Mouse (Mus musculus) MEL (cell line): Measurements from ENCODE around the gene Dennd4b. TPM values are rescaled to one million over a fixed set of nuclear protein-coding genes. Genes with fewer than 3 reads are reported as not detected.

Experiments
- DNase-seq: peaks from one replicate; pipeline ENCODE4 v3.0.0; 2011; ENCODE audit warnings: low read depth, low spot score
- H3K27ac ChIP-seq: 2 replicates; pipeline ENCODE4 v1.5.1; 2012; ENCODE audit warnings: low read depth, mild to moderate bottlenecking, control low read depth, low read length, moderate library complexity; ENCODE audit not compliant: control insufficient read depth
- H3K27me3 ChIP-seq, 2 experiments: fragments of 150-350 bp in 1 of 2; sonication (generic) in 1 of 2; 2 replicates each; pipeline ENCODE4 v1.6.1; 2012; ENCODE audit warnings: low read length in 2 of 2, mild to moderate bottlenecking in 2 of 2, improper control_type of control experiment in 1 of 2, moderate library complexity in 1 of 2; ENCODE audit not compliant: insufficient read depth in 2 of 2, control insufficient read depth in 1 of 2
- H3K36me3 ChIP-seq, 2 experiments: 2 replicates each; pipeline ENCODE4 v1.6.1; 2012 to 2014; ENCODE audit warnings: low read length in 2 of 2, improper control_type of control experiment in 1 of 2, inconsistent platforms in 1 of 2, mild to moderate bottlenecking in 1 of 2; ENCODE audit not compliant: insufficient read depth in 2 of 2, control insufficient read depth in 1 of 2
- H3K4me1 ChIP-seq, 2 experiments: fragments of 150-350 bp in 1 of 2; sonication (generic) in 1 of 2; 2 replicates each; pipeline ENCODE4 v1.6.1; 2012; ENCODE audit warnings: low read length in 2 of 2, improper control_type of control experiment in 1 of 2, mild to moderate bottlenecking in 1 of 2; ENCODE audit not compliant: insufficient read depth in 2 of 2, control insufficient read depth in 1 of 2
- H3K4me3 ChIP-seq, 2 experiments: fragments of 150-350 bp in 1 of 2; sonication (generic) in 1 of 2; 2 replicates each; pipeline ENCODE4 v1.5.1; 2012; ENCODE audit warnings: low read depth in 2 of 2, low read length in 2 of 2, mild to moderate bottlenecking in 2 of 2, moderate library complexity in 2 of 2, control low read depth in 1 of 2, improper control_type of control experiment in 1 of 2; ENCODE audit not compliant: control insufficient read depth in 1 of 2, insufficient read depth in 1 of 2
- H3K79me2 ChIP-seq: 2 replicates; pipeline ENCODE4 v1.6.1; 2012; ENCODE audit warnings: mild to moderate bottlenecking, low read length, moderate library complexity; ENCODE audit not compliant: control insufficient read depth, poor library complexity, insufficient read depth
- H3K9ac ChIP-seq: 2 replicates; pipeline ENCODE4 v1.6.1; 2012; ENCODE audit warnings: low read depth, mild to moderate bottlenecking, control low read depth, low read length, moderate library complexity; ENCODE audit not compliant: control insufficient read depth, poor library complexity, severe bottlenecking
- H3K9me3 ChIP-seq: fragments of 150-350 bp; sonication (generic); replicated peaks from 2 replicates; pipeline ENCODE4 v1.6.1; 2012; ENCODE audit warnings: mild to moderate bottlenecking, low read length, improper control_type of control experiment, moderate library complexity; ENCODE audit not compliant: insufficient read depth
- BHLHE40 ChIP-seq: IDR thresholded peaks from 2 replicates; pipeline ENCODE4 v1.6.1; 2012; ENCODE audit warnings: low read depth, mild to moderate bottlenecking, inconsistent platforms, low read length, improper control_type of control experiment, borderline replicate concordance
- CHD1 ChIP-seq: IDR thresholded peaks from 2 replicates; pipeline ENCODE4 v1.6.1; 2012; ENCODE audit warnings: low read depth, mild to moderate bottlenecking, inconsistent platforms, low read length, improper control_type of control experiment
- CHD2 ChIP-seq: IDR thresholded peaks from 2 replicates; pipeline ENCODE4 v1.6.1; 2011; ENCODE audit warnings: low read length, improper control_type of control experiment
- CTCF ChIP-seq, 3 experiments: IDR thresholded peaks in 2 of 3; conservative IDR thresholded peaks in 1 of 3; 2 replicates each; pipeline ENCODE4 v1.5.1; 2011 to 2012; ENCODE audit warnings: low read length in 3 of 3, low read depth in 2 of 3, mild to moderate bottlenecking in 2 of 3, improper control_type of control experiment in 1 of 3, inconsistent platforms in 1 of 3, mixed read lengths in 1 of 3, moderate library complexity in 1 of 3; ENCODE audit not compliant: control insufficient read depth in 1 of 3, insufficient read depth in 1 of 3, poor library complexity in 1 of 3, severe bottlenecking in 1 of 3
- ELF1 ChIP-seq: IDR thresholded peaks from 2 replicates; pipeline ENCODE4 v1.6.1; 2014; ENCODE audit warnings: low read depth, mild to moderate bottlenecking, inconsistent platforms, low read length, improper control_type of control experiment, moderate library complexity
- EP300 ChIP-seq, 2 experiments: IDR thresholded peaks; 2 replicates each; pipeline ENCODE4 v1.6.1; 2011; ENCODE audit warnings: improper control_type of control experiment in 2 of 2, low read length in 2 of 2, low read depth in 1 of 2, mild to moderate bottlenecking in 1 of 2
- ETS1 ChIP-seq: IDR thresholded peaks from 2 replicates; pipeline ENCODE4 v1.6.1; 2012; ENCODE audit warnings: low read depth, mild to moderate bottlenecking, inconsistent platforms, low read length, improper control_type of control experiment, moderate library complexity
- GATA1 ChIP-seq: IDR thresholded peaks from 2 replicates; pipeline ENCODE4 v1.6.1; 2011; ENCODE audit warnings: low read depth, low read length, improper control_type of control experiment
- JUND ChIP-seq: IDR thresholded peaks from 2 replicates; pipeline ENCODE4 v1.6.1; 2011; ENCODE audit warnings: low read depth, mild to moderate bottlenecking, improper control_type of control experiment, low read length
- MAFK ChIP-seq: IDR thresholded peaks from 2 replicates; pipeline ENCODE4 v1.6.1; 2011; ENCODE audit warnings: low read depth, mild to moderate bottlenecking, low read length, improper control_type of control experiment, borderline replicate concordance
- MAX ChIP-seq: IDR thresholded peaks from 2 replicates; pipeline ENCODE4 v1.6.1; 2011; ENCODE audit warnings: low read length, improper control_type of control experiment
- MEF2A ChIP-seq: IDR thresholded peaks from 2 replicates; pipeline ENCODE4 v1.6.1; 2014; ENCODE audit warnings: low read depth, mild to moderate bottlenecking, inconsistent platforms, low read length, improper control_type of control experiment; ENCODE audit not compliant: poor library complexity, insufficient replicate concordance, severe bottlenecking; ENCODE audit errors: extremely low read depth
- NELFE ChIP-seq: IDR thresholded peaks from 2 replicates; pipeline ENCODE4 v1.6.1; 2011; ENCODE audit warnings: low read depth, low read length, improper control_type of control experiment
- NRF1 ChIP-seq: IDR thresholded peaks from 2 replicates; pipeline ENCODE4 v1.6.1; 2014; ENCODE audit warnings: low read depth, mild to moderate bottlenecking, inconsistent platforms, low read length, improper control_type of control experiment, moderate library complexity; ENCODE audit not compliant: poor library complexity, insufficient read depth, severe bottlenecking
- POLR2AphosphoS2 ChIP-seq: IDR thresholded peaks from 2 replicates; pipeline ENCODE4 v1.6.1; 2011; ENCODE audit warnings: low read length, improper control_type of control experiment
- RCOR1 ChIP-seq: IDR thresholded peaks from 2 replicates; pipeline ENCODE4 v1.6.1; 2012; ENCODE audit warnings: low read depth, mild to moderate bottlenecking, inconsistent platforms, low read length, improper control_type of control experiment
- SIN3A ChIP-seq: IDR thresholded peaks from 2 replicates; pipeline ENCODE4 v1.6.1; 2012; ENCODE audit warnings: low read length, improper control_type of control experiment, inconsistent platforms
- SMC3 ChIP-seq: IDR thresholded peaks from 2 replicates; pipeline ENCODE4 v1.6.1; 2011; ENCODE audit warnings: low read depth, low read length, improper control_type of control experiment
- TCF12 ChIP-seq: IDR thresholded peaks from 2 replicates; pipeline ENCODE4 v1.6.1; 2014; ENCODE audit warnings: low read depth, mild to moderate bottlenecking, inconsistent platforms, low read length, improper control_type of control experiment, moderate library complexity
- UBTF ChIP-seq: IDR thresholded peaks from 2 replicates; pipeline ENCODE4 v1.6.1; 2012; ENCODE audit warnings: low read depth, mild to moderate bottlenecking, inconsistent platforms, low read length, improper control_type of control experiment, moderate library complexity, borderline replicate concordance; ENCODE audit not compliant: insufficient read depth
- USF2 ChIP-seq, 2 experiments: IDR thresholded peaks; 2 replicates each; pipeline ENCODE4 v1.6.1; 2011 to 2012; ENCODE audit warnings: improper control_type of control experiment in 2 of 2, low read length in 2 of 2, borderline replicate concordance in 1 of 2, inconsistent platforms in 1 of 2, low read depth in 1 of 2, mild to moderate bottlenecking in 1 of 2; ENCODE audit not compliant: insufficient read depth in 1 of 2
- ZMIZ1 ChIP-seq: IDR thresholded peaks from 2 replicates; pipeline ENCODE4 v1.6.1; 2012; ENCODE audit warnings: low read depth, mild to moderate bottlenecking, inconsistent platforms, low read length, improper control_type of control experiment, moderate library complexity
- polyA plus RNA-seq, 2 experiments: library from polyadenylated mRNA; stranded (reverse) in 1 of 2; unstranded in 1 of 2; fragments of >175 nt in 1 of 2; fragments of >200 nt in 1 of 2; gene quantifications; 2 replicates each; pipeline versions ENCODE4 v1.2.1 to v1.2.4; 2012; ENCODE audit warnings: low replicate concordance in 2 of 2, low read depth in 1 of 2; ENCODE audit not compliant: insufficient read length in 2 of 2, insufficient read depth in 1 of 2, missing spikeins in 1 of 2
- total RNA-seq: library from RNA; depleted of rRNA; stranded (reverse); fragments of 300-350 nt; gene quantifications from 2 replicates; pipeline ENCODE4 v1.2.3, GENCODE M21; 2012

The Dennd4b gene
- total and polyA plus RNA-seq, 3 experiments, result 11.6 to 27.1 TPM; not detected in 1

DNA sequence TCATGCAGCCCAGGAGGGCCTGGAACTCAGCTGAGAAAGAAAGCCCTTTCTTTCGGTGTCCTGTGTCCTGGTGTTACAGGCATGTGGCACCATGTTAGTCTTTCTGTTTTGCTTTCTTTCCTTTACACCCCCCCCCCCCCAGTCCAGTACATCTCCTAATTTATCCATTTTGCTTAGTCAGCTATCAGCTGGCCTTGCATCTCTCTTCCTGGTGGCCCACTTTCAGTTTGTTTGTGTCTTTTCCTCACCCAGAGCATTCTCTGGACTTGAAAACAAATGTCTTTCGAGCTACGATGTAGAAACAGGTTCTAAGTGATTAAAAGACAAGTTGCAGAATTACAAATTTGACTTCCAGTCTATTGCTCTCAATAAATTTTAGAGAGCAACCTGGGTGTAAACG, 42.5 kb upstream of the Dennd4b start:
- Histone ChIP-seq H3K9me3 (no peaks in the 10 kb centered on the region), H3K4me3 (peak overlapping the region in 1 of 2 experiments; percentile 23; a peak in 2 of 4 replicates), H3K27me3 (no peaks in the 10 kb centered on the region), H3K9ac (peak overlapping the region; percentile 42), H3K36me3 (peaks cover 0 to 18% of the 10 kb centered on the region in 2 experiments; a peak in 2 of 4 replicates), H3K79me2 (no peaks in the 10 kb centered on the region), H3K4me1 (peaks cover 21 to 22% of the 10 kb centered on the region in 2 experiments), H3K27ac (peak overlapping the region; percentile 32; the same call in 1 of the 2 replicates)
- no peak for TF ChIP-seq ZMIZ1
- TF ChIP-seq MAFK, result peak; percentile 89
- DNase-seq, result no peak

DNA sequence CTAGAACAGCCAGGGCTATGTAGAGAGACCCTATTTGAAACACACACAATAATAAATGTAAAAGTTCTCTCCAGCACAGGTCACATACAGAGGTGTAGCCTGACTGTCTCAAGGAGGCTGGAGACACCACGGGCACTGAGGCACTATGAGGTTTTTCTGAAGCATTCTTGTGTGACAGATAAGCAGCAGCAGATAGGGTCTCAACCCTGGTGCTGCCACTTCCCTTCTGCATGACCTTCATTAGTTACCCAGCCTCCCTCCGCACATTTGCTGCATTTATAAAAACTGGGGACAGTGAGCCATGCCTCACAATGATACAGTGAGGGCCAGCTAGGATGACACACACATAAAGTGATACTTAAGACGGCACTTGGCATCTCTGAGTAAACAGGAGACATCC, 42.0 kb upstream of the Dennd4b start:
- no peaks in the 10 kb centered on the region for H3K79me2 ChIP-seq
- no peaks in the 10 kb centered on the region for H3K27me3 ChIP-seq
- peak; percentile 66 for DNase-seq
- H3K9me3 ChIP-seq, result no peaks in the 10 kb centered on the region
- no peak for TF ChIP-seq ELF1
- TF ChIP-seq UBTF, result no peak
- TF ChIP-seq TCF12, result 0 out of 2 replicates have a peak, but pooled peaks have one; percentile 32
- TF ChIP-seq CTCF (IDR thresholded peaks at IDR 0.05 in 2 of 3, conservative IDR thresholded peaks at IDR 0.05 in 1 of 3; ENCODE audit: control insufficient read depth in 1 of 3, insufficient read depth in 1 of 3, low read depth in 2 of 3, low read length in 3 of 3, poor library complexity in 1 of 3, severe bottlenecking in 1 of 3), result no peak
- TF ChIP-seq RCOR1, result peak; percentile 34; the same call in 1 of the 2 replicates
- 0 out of 2 replicates have a peak, but pooled peaks have one; percentile 12 for TF ChIP-seq SMC3
- TF ChIP-seq MEF2A, result no peak
- TF ChIP-seq CHD2, result no peak
- no peak for TF ChIP-seq MAX
- TF ChIP-seq JUND, result no peak
- no peak for TF ChIP-seq BHLHE40
- TF ChIP-seq POLR2AphosphoS2, result no peak
- no peak for TF ChIP-seq MAFK
- TF ChIP-seq USF2 (IDR thresholded peaks at IDR 0.05; ENCODE audit: borderline replicate concordance in 1 of 2, insufficient read depth in 1 of 2, low read depth in 1 of 2, low read length in 2 of 2), result no peak
- 0 out of 2 replicates have a peak, but pooled peaks have one; percentile 17 for TF ChIP-seq ETS1
- no peak for TF ChIP-seq NRF1
- TF ChIP-seq EP300 (IDR thresholded peaks at IDR 0.05; ENCODE audit: low read depth in 1 of 2, low read length in 2 of 2), result peak in 1 of 2 experiments; percentile 43; a peak in 2 of 4 replicates
- TF ChIP-seq GATA1, result peak; percentile 84
- no peak for TF ChIP-seq CHD1
- TF ChIP-seq NELFE, result no peak
- TF ChIP-seq SIN3A, result no peak; the same call in 1 of the 2 replicates
- peaks cover 21 to 22% of the 10 kb centered on the region in 2 experiments for H3K4me1 ChIP-seq
- peaks cover 0 to 18% of the 10 kb centered on the region in 2 experiments; a peak in 2 of 4 replicates for H3K36me3 ChIP-seq
- H3K9ac ChIP-seq, result peak overlapping the region; percentile 42
- peak overlapping the region in 1 of 2 experiments; percentile 23; a peak in 2 of 4 replicates for H3K4me3 ChIP-seq
- H3K27ac ChIP-seq, result peak overlapping the region; percentile 32; the same call in 1 of the 2 replicates
